Mouse (Mus musculus): Measurements from ENCODE around the gene Prpf38b. TPM values are rescaled to one million over a fixed set of nuclear protein-coding genes. Genes with fewer than 3 reads are reported as not detected.

Gene Prpf38b
- polyA plus RNA-seq, 1 experiment from 2014 or later, result 58.1 TPM

Other genes starting within 250 kb of the Prpf38b start
- 69.5 and 85.1 TPM in 2 replicates for gene Gpsm2, start 189.4 kb downstream of the Prpf38b start, polyA plus RNA-seq (2014; fragmentation: Nextera tagmentation; extraction: Ambion mirVana)
- gene Aknad1, start 172.1 kb downstream of the Prpf38b start, polyA plus RNA-seq (2014; fragmentation: Nextera tagmentation; extraction: Ambion mirVana), result 0.92 and 1.5 TPM in 2 replicates
- gene Stxbp3, start 71.2 kb downstream of the Prpf38b start, polyA plus RNA-seq (2014; fragmentation: Nextera tagmentation; extraction: Ambion mirVana), result 35.3 and 35.7 TPM in 2 replicates
- 0.18 and 0.60 TPM in 2 replicates for gene Fndc7, start 21.7 kb downstream of the Prpf38b start, polyA plus RNA-seq (2014; fragmentation: Nextera tagmentation; extraction: Ambion mirVana)
- gene Henmt1, start 28.1 kb upstream of the Prpf38b start, polyA plus RNA-seq (2014; fragmentation: Nextera tagmentation; extraction: Ambion mirVana), result 0.81 and 1.2 TPM in 2 replicates
- gene Gm9857, start 28.7 kb upstream of the Prpf38b start, polyA plus RNA-seq (2014; fragmentation: Nextera tagmentation; extraction: Ambion mirVana), result not detected in 2 replicates
- gene Fam102b, start 115.9 kb upstream of the Prpf38b start, polyA plus RNA-seq (2014; fragmentation: Nextera tagmentation; extraction: Ambion mirVana), result 16.0 and 18.0 TPM in 2 replicates
- gene Slc25a54, start 168.7 kb upstream of the Prpf38b start, polyA plus RNA-seq (2014; fragmentation: Nextera tagmentation; extraction: Ambion mirVana), result not detected in 2 replicates
- gene Slc25a24, start 211.4 kb upstream of the Prpf38b start, polyA plus RNA-seq (2014; fragmentation: Nextera tagmentation; extraction: Ambion mirVana), result 47.1 and 54.1 TPM in 2 replicates